Mouse (Mus musculus) olfactory bulb, adult 2 months (tissue): ENCODE measurements at regions not wholly inside any gene's neighbourhood (a gene's known extent, or its start where the extent isn't known, plus 50 kb on each side); places are given as distances from the start of the nearest gene placed in this dataset.

Source experiments
- CTCF ChIP-seq: fragments of 200-500 bp; IDR thresholded peaks from 2 replicates; pipeline ENCODE4 v1.5.1; 2012; ENCODE audit warnings: low read depth, mild to moderate bottlenecking, low read length, moderate library complexity; ENCODE audit not compliant: insufficient read depth
- POLR2A ChIP-seq: fragments of 200-500 bp; IDR thresholded peaks from 2 replicates; pipeline ENCODE4 v1.6.1; 2012; ENCODE audit warnings: mild to moderate bottlenecking, low read depth, low read length, moderate library complexity; ENCODE audit not compliant: insufficient read depth

GRCm38 (mm10) chrX:166765647-166766046 is 180.1 kb upstream of the Egfl6 start:
- TF ChIP-seq CTCF (no peak), POLR2A (no peak)
